Mouse (Mus musculus) lung, postnatal 25 days (tissue): ENCODE measurements around the gene Scd4.
"Not testable (repeated sequence)": the region's sequence is repeated elsewhere in the genome, so short reads cannot be mapped to it uniquely, and the experiment has no call there.

Experiments used
- DNase-seq: peaks from one replicate; pipeline ENCODE4 v3.0.0; 2022; ENCODE audit warnings: low spot score

Gene Scd4

GRCm38 (mm10) chr19:44318545-44318944 lies 14.3 kb upstream of the Scd4 start:
- no peak for DNase-seq

GRCm38 (mm10) chr19:44320316-44320715 lies 12.6 kb upstream of the Scd4 start:
- DNase-seq = no peak

- DNase-seq = peak; percentile 26
These were observed 11.7 kb upstream of the Scd4 start for GRCm38 (mm10) chr19:44321201-44321600.

GRCm38 (mm10) chr19:44321631-44322030 lies 11.3 kb upstream of the Scd4 start:
- no peak for DNase-seq

- no peak for DNase-seq
These were observed 3.3 kb upstream of the Scd4 start for GRCm38 (mm10) chr19:44329566-44329965.

- DNase-seq = not testable (repeated sequence)
These were observed 1.8 kb upstream of the Scd4 start for GRCm38 (mm10) chr19:44331128-44331527.

GRCm38 (mm10) chr19:44331911-44332310 lies 981 bp upstream of the Scd4 start:
- DNase-seq = no peak

- no peak for DNase-seq
These were observed 566 bp upstream of the Scd4 start for GRCm38 (mm10) chr19:44332326-44332725.

GRCm38 (mm10) chr19:44333991-44334390 lies 1.1 kb downstream of the Scd4 start:
- no peak for DNase-seq

- no peak for DNase-seq
These were observed 3.2 kb downstream of the Scd4 start for GRCm38 (mm10) chr19:44335876-44336662.

- no peak for DNase-seq
These were observed 16.8 kb downstream of the Scd4 start for GRCm38 (mm10) chr19:44349689-44350088.

GRCm38 (mm10) chr19:44351756-44352155 lies 18.9 kb downstream of the Scd4 start:
- DNase-seq = no peak

GRCm38 (mm10) chr19:44358700-44359099 lies 25.8 kb downstream of the Scd4 start:
- DNase-seq = no peak

- DNase-seq = peak; percentile 73
These were observed 30.6 kb downstream of the Scd4 start for GRCm38 (mm10) chr19:44363529-44363928.

- DNase-seq = no peak
These were observed 31.1 kb downstream of the Scd4 start for GRCm38 (mm10) chr19:44364029-44364428.

- no peak for DNase-seq
These were observed 32.8 kb downstream of the Scd4 start for GRCm38 (mm10) chr19:44365733-44366132.

GRCm38 (mm10) chr19:44367076-44367475 lies 34.2 kb downstream of the Scd4 start:
- not testable (repeated sequence) for DNase-seq

GRCm38 (mm10) chr19:44369371-44369770 lies 36.5 kb downstream of the Scd4 start:
- DNase-seq = no peak

GRCm38 (mm10) chr19:44370231-44370630 lies 37.3 kb downstream of the Scd4 start:
- no peak for DNase-seq

GRCm38 (mm10) chr19:44372969-44373368 lies 40.1 kb downstream of the Scd4 start:
- DNase-seq = peak; percentile 91

- DNase-seq = peak; percentile 51
These were observed 43.6 kb downstream of the Scd4 start for GRCm38 (mm10) chr19:44376511-44376951.

GRCm38 (mm10) chr19:44377629-44378375 lies 44.9 kb downstream of the Scd4 start:
- no peak for DNase-seq

GRCm38 (mm10) chr19:44379090-44379489 lies 46.2 kb downstream of the Scd4 start:
- no peak for DNase-seq
